Comparison of ENCODE assay signal across 20 mouse cellular contexts in genomic region chr12:78206571-78206960, GRCm38 (mm10). TPM values are rescaled to one million over a fixed set of nuclear protein-coding genes. Genes with fewer than 3 reads are reported as not detected.
DNase-seq lines count a peak whose midpoint lies in the region; ATAC-seq and TF ChIP-seq lines count a peak whose summit lies in the region.
"Had no signal": no experiment of that assay in that cellular context is flagged by ENCODE, and none has a peak within 500 bp of the region (broad histone marks: within the 10 kb centered on the region; RNA-seq: fewer than 3 reads in every experiment).

No protein-coding gene starts in this region.

- no peak for TF ChIP-seq CTCF in hindbrain, postnatal 0 days (IDR thresholded peaks at IDR 0.05; ENCODE audit: low read depth)
- no peak for TF ChIP-seq CTCF in intestine, postnatal 0 days (IDR thresholded peaks at IDR 0.05; ENCODE audit: low read depth)
- no peak for TF ChIP-seq CTCF in stomach, postnatal 0 days (IDR thresholded peaks at IDR 0.05; ENCODE audit: low read depth)

- no peaks in the 10 kb centered on the region for H3K36me3 ChIP-seq in hindbrain, postnatal 0 days (ENCODE audit: insufficient read depth, low read length)
- H3K36me3 ChIP-seq in hindbrain, embryonic 10.5 days = no peaks in the 10 kb centered on the region
- no peaks in the 10 kb centered on the region for H3K36me3 ChIP-seq in lung, embryonic 16.5 days (ENCODE audit: control insufficient read depth, insufficient read depth, low read length)
- H3K36me3 ChIP-seq in intestine, postnatal 0 days (ENCODE audit: control insufficient read depth, insufficient read depth) = no peaks in the 10 kb centered on the region
- no peaks in the 10 kb centered on the region for H3K36me3 ChIP-seq in stomach, postnatal 0 days (ENCODE audit: control insufficient read depth, insufficient read depth, low read length)
- no peaks in the 10 kb centered on the region for H3K36me3 ChIP-seq in forebrain, embryonic 15.5 days
- H3K36me3 ChIP-seq: forebrain, embryonic 12.5 days; heart, embryonic 15.5 days; hindbrain, embryonic 13.5 days; limb, embryonic 13.5 days had no signal

- H3K9me3 ChIP-seq in hindbrain, postnatal 0 days (ENCODE audit: low read length) = no peaks in the 10 kb centered on the region
- no peaks in the 10 kb centered on the region for H3K9me3 ChIP-seq in hindbrain, embryonic 10.5 days
- H3K9me3 ChIP-seq in lung, embryonic 16.5 days (ENCODE audit: control insufficient read depth, low read length) = no peaks in the 10 kb centered on the region
- no peaks in the 10 kb centered on the region for H3K9me3 ChIP-seq in intestine, postnatal 0 days (ENCODE audit: control insufficient read depth)
- H3K9me3 ChIP-seq in stomach, postnatal 0 days (ENCODE audit: control insufficient read depth, low read length) = no peaks in the 10 kb centered on the region
- H3K9me3 ChIP-seq in forebrain, embryonic 15.5 days = no peaks in the 10 kb centered on the region
- H3K9me3 ChIP-seq: forebrain, embryonic 12.5 days; heart, embryonic 15.5 days; hindbrain, embryonic 13.5 days; limb, embryonic 13.5 days had no signal

- peaks cover 4% of the 10 kb centered on the region; the same call in 1 of the 2 replicates for H3K4me1 ChIP-seq in hindbrain, postnatal 0 days (ENCODE audit: insufficient read depth, low read length)
- 0 out of 2 replicates have a peak, but pooled peaks cover 3% of the 10 kb centered on the region for H3K4me1 ChIP-seq in hindbrain, embryonic 10.5 days (replicated peaks)
- H3K4me1 ChIP-seq in lung, embryonic 16.5 days (replicated peaks; ENCODE audit: control insufficient read depth, insufficient read depth, low read length) = no peaks in the 10 kb centered on the region
- H3K4me1 ChIP-seq in intestine, postnatal 0 days (replicated peaks; ENCODE audit: control insufficient read depth, insufficient read depth, low read length) = no peaks in the 10 kb centered on the region
- H3K4me1 ChIP-seq in stomach, postnatal 0 days (replicated peaks; ENCODE audit: control insufficient read depth, insufficient read depth) = no peaks in the 10 kb centered on the region
- H3K4me1 ChIP-seq in forebrain, embryonic 15.5 days = peaks cover 7% of the 10 kb centered on the region
- H3K4me1 ChIP-seq: forebrain, embryonic 12.5 days; heart, embryonic 15.5 days had no signal

- no peak for DNase-seq in hindbrain, postnatal 0 days (ENCODE audit: low spot score)
- no peak for DNase-seq in hindbrain, embryonic 10.5 days (ENCODE audit: low spot score)
- DNase-seq in lung, postnatal 25 days (ENCODE audit: low spot score) = no peak
- no peak for DNase-seq in stomach, postnatal 0 days (ENCODE audit: low spot score)

- no peak for ATAC-seq in hindbrain, postnatal 0 days
- 0 out of 2 replicates have a peak, but pooled peaks have one; percentile 12 for ATAC-seq in lung, embryonic 16.5 days (ENCODE audit: low read depth)
- no peak for ATAC-seq in intestine, postnatal 0 days
- no peak for ATAC-seq in stomach, postnatal 0 days (ENCODE audit: low FRiP score, low TSS enrichment)
- ATAC-seq in activated CD4-positive, CD25-positive, alpha-beta regulatory T cell, adult 4 months = no peak
- ATAC-seq in forebrain, embryonic 15.5 days (replicated peaks) = no peak

- H3K27ac ChIP-seq in hindbrain, postnatal 0 days = no peak overlapping the region
- no peak overlapping the region for H3K27ac ChIP-seq in hindbrain, embryonic 10.5 days
- peak overlapping the region; percentile 18 for H3K27ac ChIP-seq in lung, embryonic 16.5 days (ENCODE audit: low read length)
- no peak overlapping the region for H3K27ac ChIP-seq in intestine, postnatal 0 days (ENCODE audit: low read depth, low read length)
- peak overlapping the region; percentile 45; the same call in 1 of the 2 replicates for H3K27ac ChIP-seq in stomach, postnatal 0 days (replicated peaks)
- no peak overlapping the region for H3K27ac ChIP-seq in forebrain, embryonic 15.5 days (replicated peaks)
- H3K27ac ChIP-seq: forebrain, embryonic 12.5 days; heart, embryonic 15.5 days; hindbrain, embryonic 13.5 days; limb, embryonic 13.5 days had no signal

- no peaks in the 10 kb centered on the region for H3K27me3 ChIP-seq in hindbrain, postnatal 0 days (ENCODE audit: insufficient read depth, low read length)
- H3K27me3 ChIP-seq in hindbrain, embryonic 10.5 days (ENCODE audit: insufficient read depth, poor library complexity, severe bottlenecking) = no peaks in the 10 kb centered on the region
- no peaks in the 10 kb centered on the region for H3K27me3 ChIP-seq in lung, embryonic 16.5 days (ENCODE audit: control insufficient read depth, insufficient read depth, low read depth, low read length)
- no peaks in the 10 kb centered on the region for H3K27me3 ChIP-seq in intestine, postnatal 0 days (replicated peaks; ENCODE audit: control insufficient read depth, insufficient read depth, low read length)
- no peaks in the 10 kb centered on the region for H3K27me3 ChIP-seq in stomach, postnatal 0 days (ENCODE audit: control insufficient read depth, insufficient read depth, low read length)
- no peaks in the 10 kb centered on the region for H3K27me3 ChIP-seq in forebrain, embryonic 15.5 days
- H3K27me3 ChIP-seq: forebrain, embryonic 12.5 days; heart, embryonic 15.5 days; hindbrain, embryonic 13.5 days; limb, embryonic 13.5 days had no signal

- no peak overlapping the region for H3K4me3 ChIP-seq in hindbrain, postnatal 0 days (ENCODE audit: low read length)
- no peak overlapping the region for H3K4me3 ChIP-seq in hindbrain, embryonic 10.5 days
- H3K4me3 ChIP-seq in lung, embryonic 16.5 days (ENCODE audit: low read length) = no peak overlapping the region
- no peak overlapping the region for H3K4me3 ChIP-seq in intestine, postnatal 0 days (ENCODE audit: low read depth, low read length)
- H3K4me3 ChIP-seq in stomach, postnatal 0 days (ENCODE audit: low read depth, low read length) = peak overlapping the region; percentile 27; the same call in 1 of the 2 replicates
- H3K4me3 ChIP-seq in forebrain, embryonic 15.5 days = no peak overlapping the region
- H3K4me3 ChIP-seq: forebrain, embryonic 12.5 days; hindbrain, embryonic 13.5 days; limb, embryonic 13.5 days had no signal

- no peak for TF ChIP-seq EP300 in stomach, postnatal 0 days (optimal IDR thresholded peaks at IDR 0.05)

- 85% methylated on average over 4 of the region's 4 CpGs for WGBS in hindbrain, postnatal 0 days
- WGBS in hindbrain, embryonic 10.5 days = 90% methylated on average over 4 of the region's 4 CpGs
- WGBS in lung, embryonic 16.5 days = 45% methylated on average over 4 of the region's 4 CpGs
- WGBS in intestine, postnatal 0 days = 66% methylated on average over 4 of the region's 4 CpGs
- 47% methylated on average over 4 of the region's 4 CpGs for WGBS in stomach, postnatal 0 days
- 77% methylated on average over 4 of the region's 4 CpGs for WGBS in forebrain, embryonic 15.5 days

- peak overlapping the region; percentile 43; the same call in 1 of the 2 replicates for H3K4me2 ChIP-seq in hindbrain, postnatal 0 days (ENCODE audit: low read depth, low read length)
- H3K4me2 ChIP-seq in lung, embryonic 16.5 days (ENCODE audit: low read depth, low read length) = peak overlapping the region; percentile 47; the same call in 1 of the 2 replicates
- H3K4me2 ChIP-seq in intestine, postnatal 0 days (replicated peaks; ENCODE audit: low read depth) = peak overlapping the region; percentile 48
- peak overlapping the region; percentile 44; the same call in 1 of the 2 replicates for H3K4me2 ChIP-seq in stomach, postnatal 0 days (replicated peaks; ENCODE audit: low read depth)
- H3K4me2 ChIP-seq in forebrain, embryonic 15.5 days (replicated peaks) = no peak overlapping the region
- H3K4me2 ChIP-seq: forebrain, embryonic 12.5 days; limb, embryonic 13.5 days had no signal

- no peak overlapping the region for H3K9ac ChIP-seq in hindbrain, postnatal 0 days (replicated peaks; ENCODE audit: low read length)
- H3K9ac ChIP-seq in lung, embryonic 16.5 days (ENCODE audit: low read length) = no peak overlapping the region
- no peak overlapping the region for H3K9ac ChIP-seq in intestine, postnatal 0 days (ENCODE audit: low read depth, low read length)
- H3K9ac ChIP-seq in stomach, postnatal 0 days (ENCODE audit: low read length) = no peak overlapping the region
- H3K9ac ChIP-seq in forebrain, embryonic 15.5 days (replicated peaks) = no peak overlapping the region
- H3K9ac ChIP-seq: forebrain, embryonic 12.5 days; heart, embryonic 15.5 days; hindbrain, embryonic 13.5 days; limb, embryonic 13.5 days had no signal

RNA-seq across cellular contexts. Expression of gene Gm6657, which starts 12.5 kb away (rescaled TPM):
- not detected in 2 replicates for total RNA-seq in hindbrain, postnatal 0 days (2014; rRNA removed)
- polyA plus RNA-seq in hindbrain, postnatal 0 days (2015; fragmentation: Nextera tagmentation; extraction: Ambion mirVana) = not detected in 2 replicates
- not detected in 2 replicates for polyA plus RNA-seq in hindbrain, embryonic 10.5 days (2016; fragmentation: Nextera tagmentation; extraction: Ambion mirVana)
- polyA plus RNA-seq in lung, embryonic 16.5 days (2015; fragmentation: Nextera tagmentation; extraction: Ambion mirVana) = not detected in 2 replicates
- polyA plus RNA-seq in intestine, postnatal 0 days (2015; fragmentation: Nextera tagmentation; extraction: Ambion mirVana) = not detected in 2 replicates
- not detected in 2 replicates for polyA plus RNA-seq in stomach, postnatal 0 days (2015; fragmentation: Nextera tagmentation; extraction: Ambion mirVana)
- polyA plus RNA-seq in activated CD4-positive, CD25-positive, alpha-beta regulatory T cell, adult 4 months (2017; shearing (Covaris generic)) = not detected
- polyA plus RNA-seq in forebrain, embryonic 15.5 days (2015; fragmentation: Nextera tagmentation; extraction: Ambion mirVana) = not detected in 2 replicates
- total RNA-seq: adrenal gland, adult 18-20 months; layer of hippocampus, postnatal 14 days; left cerebral cortex, postnatal 10 days had no signal
- polyA plus RNA-seq: C2C12; forebrain, embryonic 12.5 days; gonadal fat pad, adult 2 months; heart, embryonic 15.5 days; hindbrain, embryonic 13.5 days; limb, embryonic 13.5 days; midbrain, embryonic 14.5 days; small intestine, adult 2 months; thymus, postnatal 0 days had no signal

RNA-seq across cellular contexts. Expression of gene Gphn, which starts 19.6 kb away (rescaled TPM):
- total RNA-seq in hindbrain, postnatal 0 days (2014; rRNA removed) = 66.4 and 68.8 TPM in 2 replicates
- polyA plus RNA-seq in hindbrain, postnatal 0 days (2015; fragmentation: Nextera tagmentation; extraction: Ambion mirVana) = 55.4 and 56.6 TPM in 2 replicates
- polyA plus RNA-seq in hindbrain, embryonic 10.5 days (2016; fragmentation: Nextera tagmentation; extraction: Ambion mirVana) = 15.5 and 17.1 TPM in 2 replicates
- 17.0 and 17.6 TPM in 2 replicates for polyA plus RNA-seq in lung, embryonic 16.5 days (2015; fragmentation: Nextera tagmentation; extraction: Ambion mirVana)
- polyA plus RNA-seq in intestine, postnatal 0 days (2015; fragmentation: Nextera tagmentation; extraction: Ambion mirVana) = 7.1 and 9.1 TPM in 2 replicates
- polyA plus RNA-seq in stomach, postnatal 0 days (2015; fragmentation: Nextera tagmentation; extraction: Ambion mirVana) = 14.5 and 14.6 TPM in 2 replicates
- 10 to 100 TPM; 10.7 to 10.9 TPM for polyA plus RNA-seq in activated CD4-positive, CD25-positive, alpha-beta regulatory T cell, adult 4 months (2017; shearing (Covaris generic))
- 28.1 and 30.6 TPM in 2 replicates for polyA plus RNA-seq in forebrain, embryonic 15.5 days (2015; fragmentation: Nextera tagmentation; extraction: Ambion mirVana)

Comparison
In these comparisons a context has a peak if more than half of its experiments do, and no peak if none do; other contexts are left out.
1. H3K27ac ChIP-seq: peak in lung, embryonic 16.5 days (single experiment) and stomach, postnatal 0 days (single experiment); none in hindbrain, postnatal 0 days (single experiment), hindbrain, embryonic 10.5 days (single experiment), intestine, postnatal 0 days (single experiment) and forebrain, embryonic 15.5 days (single experiment).